Mouse (Mus musculus) CH12.LX (cell line): ENCODE results near the gene Tpx2. TPM values are rescaled to one million over a fixed set of nuclear protein-coding genes. Genes with fewer than 3 reads are reported as not detected.
A peak's percentile ranks its signal among the peaks of the same experiment; 100 is the strongest.

ENCODE experiments used
- DNase-seq: peaks from one replicate; pipeline ENCODE4 v3.0.0-alpha.2; 2013; ENCODE audit errors: extremely low read depth
- H3K27ac ChIP-seq: 2 replicates; pipeline ENCODE4 v1.5.1; 2012; ENCODE audit warnings: low read depth, mild to moderate bottlenecking, control low read depth, moderate library complexity; ENCODE audit not compliant: insufficient read depth
- H3K27me3 ChIP-seq: replicated peaks from 2 replicates; pipeline ENCODE3; 2012; ENCODE audit warnings: inconsistent platforms
- H3K36me3 ChIP-seq, 2 experiments: replicated peaks in 1 of 2; 2 replicates each; pipeline versions ENCODE3 to v1.6.1; 2012; ENCODE audit warnings: inconsistent platforms in 1 of 2, low read length in 1 of 2, mild to moderate bottlenecking in 1 of 2, mixed read lengths in 1 of 2, moderate library complexity in 1 of 2; ENCODE audit not compliant: control insufficient read depth in 1 of 2, insufficient read depth in 1 of 2
- H3K4me1 ChIP-seq, 2 experiments: 2 replicates each; pipeline ENCODE4 v1.6.1; 2012; ENCODE audit warnings: inconsistent platforms in 1 of 2, moderate library complexity in 1 of 2; ENCODE audit not compliant: insufficient read depth in 2 of 2, control insufficient read depth in 1 of 2
- H3K4me2 ChIP-seq: 2 replicates; pipeline ENCODE4 v1.6.1; 2012; ENCODE audit warnings: low read depth, mild to moderate bottlenecking, control low read depth; ENCODE audit not compliant: poor library complexity, insufficient read depth, severe bottlenecking
- H3K4me3 ChIP-seq, 3 experiments: fragments of 150-350 bp in 1 of 3; sonication (generic) in 1 of 3; replicated peaks in 1 of 3; 2 replicates each; pipeline versions ENCODE3 to v1.5.1; 2011 to 2012; ENCODE audit warnings: low read depth in 2 of 3, low read length in 2 of 3, mild to moderate bottlenecking in 2 of 3, moderate library complexity in 2 of 3, control low read depth in 1 of 3, improper control_type of control experiment in 1 of 3, inconsistent platforms in 1 of 3, mixed read lengths in 1 of 3; ENCODE audit not compliant: poor library complexity in 1 of 3
- H3K79me2 ChIP-seq: replicated peaks from 2 replicates; pipeline ENCODE4 v1.6.1; 2012; ENCODE audit warnings: mild to moderate bottlenecking, moderate library complexity; ENCODE audit not compliant: control insufficient read depth, poor library complexity, insufficient read depth, severe bottlenecking; ENCODE audit errors: extremely low read depth
- H3K9ac ChIP-seq: 2 replicates; pipeline ENCODE4 v1.6.1; 2012; ENCODE audit warnings: low read depth, mild to moderate bottlenecking, control low read depth, moderate library complexity; ENCODE audit not compliant: insufficient read depth
- H3K9me3 ChIP-seq: replicated peaks from 2 replicates; pipeline ENCODE3; 2012; ENCODE audit warnings: low read length, inconsistent platforms, mixed read lengths
- BHLHE40 ChIP-seq: IDR thresholded peaks from 2 replicates; pipeline ENCODE4 v1.6.1; 2011; ENCODE audit warnings: mild to moderate bottlenecking, low read depth, low read length, improper control_type of control experiment
- CHD1 ChIP-seq: IDR thresholded peaks from 2 replicates; pipeline ENCODE4 v1.6.1; 2012; ENCODE audit warnings: low read depth, low read length, improper control_type of control experiment, inconsistent platforms
- CHD2 ChIP-seq: IDR thresholded peaks from 2 replicates; pipeline ENCODE4 v1.6.1; 2011; ENCODE audit warnings: low read length, improper control_type of control experiment
- CTCF ChIP-seq, 2 experiments: IDR thresholded peaks in 1 of 2; conservative IDR thresholded peaks in 1 of 2; 2 replicates each; pipeline ENCODE4 v1.5.1; 2011 to 2012; ENCODE audit warnings: low read depth in 2 of 2, low read length in 2 of 2, improper control_type of control experiment in 1 of 2, inconsistent platforms in 1 of 2, mild to moderate bottlenecking in 1 of 2, moderate library complexity in 1 of 2
- E2F4 ChIP-seq: IDR thresholded peaks from 2 replicates; pipeline ENCODE4 v1.6.1; 2011; ENCODE audit warnings: low read depth, low read length, improper control_type of control experiment; ENCODE audit not compliant: insufficient replicate concordance
- ELF1 ChIP-seq: IDR thresholded peaks from 2 replicates; pipeline ENCODE4 v1.6.1; 2014; ENCODE audit warnings: low read depth, mild to moderate bottlenecking, inconsistent platforms, low read length, improper control_type of control experiment
- EP300 ChIP-seq: IDR thresholded peaks from 2 replicates; pipeline ENCODE4 v1.6.1; 2011; ENCODE audit warnings: low read length, improper control_type of control experiment
- ETS1 ChIP-seq: conservative IDR thresholded peaks from 2 replicates; pipeline ENCODE4 v1.6.1; 2012; ENCODE audit warnings: low read depth, mild to moderate bottlenecking, inconsistent platforms, low read length, improper control_type of control experiment, moderate library complexity
- GABPA ChIP-seq: IDR thresholded peaks from 2 replicates; pipeline ENCODE4 v1.6.1; 2012; ENCODE audit warnings: low read depth, low read length, improper control_type of control experiment, inconsistent platforms; ENCODE audit not compliant: insufficient replicate concordance
- HCFC1 ChIP-seq: IDR thresholded peaks from 2 replicates; pipeline ENCODE4 v1.6.1; 2012; ENCODE audit warnings: low read depth, mild to moderate bottlenecking, inconsistent platforms, low read length, improper control_type of control experiment
- IRF4 ChIP-seq: IDR thresholded peaks from 2 replicates; pipeline ENCODE4 v1.6.1; 2014; ENCODE audit warnings: low read depth, mild to moderate bottlenecking, inconsistent platforms, low read length, improper control_type of control experiment
- JUN ChIP-seq: IDR thresholded peaks from 2 replicates; pipeline ENCODE4 v1.6.1; 2011; ENCODE audit warnings: low read depth, mild to moderate bottlenecking, low read length, improper control_type of control experiment, moderate library complexity; ENCODE audit not compliant: insufficient read depth
- JUND ChIP-seq: conservative IDR thresholded peaks from 2 replicates; pipeline ENCODE4 v1.6.1; 2011; ENCODE audit warnings: low read depth, low read length, improper control_type of control experiment
- KAT2A ChIP-seq: IDR thresholded peaks from 2 replicates; pipeline ENCODE4 v1.6.1; 2012; ENCODE audit warnings: low read length, improper control_type of control experiment, inconsistent platforms; ENCODE audit not compliant: insufficient replicate concordance
- MAFK ChIP-seq: IDR thresholded peaks from 2 replicates; pipeline ENCODE4 v1.6.1; 2011; ENCODE audit warnings: low read length, improper control_type of control experiment; ENCODE audit not compliant: insufficient replicate concordance
- MAX ChIP-seq: IDR thresholded peaks from 2 replicates; pipeline ENCODE4 v1.6.1; 2011; ENCODE audit warnings: low read length, improper control_type of control experiment
- MAZ ChIP-seq: IDR thresholded peaks from 2 replicates; pipeline ENCODE4 v1.6.1; 2012; ENCODE audit warnings: low read depth, mild to moderate bottlenecking, inconsistent platforms, low read length, improper control_type of control experiment, moderate library complexity
- MEF2A ChIP-seq: IDR thresholded peaks from 2 replicates; pipeline ENCODE4 v1.6.1; 2014; ENCODE audit warnings: low read depth, mild to moderate bottlenecking, inconsistent platforms, low read length, improper control_type of control experiment, borderline replicate concordance
- MXI1 ChIP-seq: IDR thresholded peaks from 2 replicates; pipeline ENCODE4 v1.6.1; 2011; ENCODE audit warnings: mild to moderate bottlenecking, low read depth, low read length, improper control_type of control experiment
- MYC ChIP-seq: IDR thresholded peaks from 2 replicates; pipeline ENCODE4 v1.6.1; 2011; ENCODE audit warnings: low read depth, mild to moderate bottlenecking, improper control_type of control experiment, low read length
- NELFE ChIP-seq: IDR thresholded peaks from 2 replicates; pipeline ENCODE4 v1.6.1; 2011; ENCODE audit warnings: low read depth, low read length, improper control_type of control experiment
- NRF1 ChIP-seq: IDR thresholded peaks from 2 replicates; pipeline ENCODE4 v1.6.1; 2014; ENCODE audit warnings: low read depth, mild to moderate bottlenecking, inconsistent platforms, low read length, improper control_type of control experiment, moderate library complexity
- PAX5 ChIP-seq: IDR thresholded peaks from 2 replicates; pipeline ENCODE4 v1.6.1; 2012; ENCODE audit warnings: low read length, inconsistent platforms, mixed read lengths
- POLR2A ChIP-seq: IDR thresholded peaks from 2 replicates; pipeline ENCODE4 v1.6.1; 2011; ENCODE audit warnings: low read depth, mild to moderate bottlenecking, improper control_type of control experiment, low read length
- POLR2AphosphoS2 ChIP-seq: IDR thresholded peaks from 2 replicates; pipeline ENCODE4 v1.6.1; 2011; ENCODE audit warnings: low read depth, low read length, improper control_type of control experiment
- RAD21 ChIP-seq: IDR thresholded peaks from 2 replicates; pipeline ENCODE4 v1.6.1; 2011; ENCODE audit warnings: low read depth, mild to moderate bottlenecking, low read length, improper control_type of control experiment, moderate library complexity
- RCOR1 ChIP-seq: conservative IDR thresholded peaks from 2 replicates; pipeline ENCODE4 v1.6.1; 2012; ENCODE audit warnings: low read depth, mild to moderate bottlenecking, inconsistent platforms, low read length, improper control_type of control experiment
- SIN3A ChIP-seq: IDR thresholded peaks from 2 replicates; pipeline ENCODE4 v1.6.1; 2012; ENCODE audit warnings: low read length, improper control_type of control experiment, inconsistent platforms
- SMC3 ChIP-seq: IDR thresholded peaks from 2 replicates; pipeline ENCODE4 v1.6.1; 2011; ENCODE audit warnings: low read depth, low read length, improper control_type of control experiment
- TBP ChIP-seq: conservative IDR thresholded peaks from 2 replicates; pipeline ENCODE4 v1.6.1; 2011; ENCODE audit warnings: low read depth, low read length, improper control_type of control experiment
- TCF12 ChIP-seq: IDR thresholded peaks from 2 replicates; pipeline ENCODE4 v1.6.1; 2014; ENCODE audit warnings: low read depth, mild to moderate bottlenecking, inconsistent platforms, low read length, improper control_type of control experiment
- UBTF ChIP-seq: IDR thresholded peaks from 2 replicates; pipeline ENCODE4 v1.6.1; 2012; ENCODE audit warnings: low read depth, mild to moderate bottlenecking, inconsistent platforms, low read length, improper control_type of control experiment, moderate library complexity
- USF1 ChIP-seq: IDR thresholded peaks from 2 replicates; pipeline ENCODE4 v1.6.1; 2014; ENCODE audit warnings: low read depth, mild to moderate bottlenecking, inconsistent platforms, low read length, improper control_type of control experiment
- USF2 ChIP-seq: conservative IDR thresholded peaks from 2 replicates; pipeline ENCODE4 v1.6.1; 2011; ENCODE audit warnings: low read depth, low read length, improper control_type of control experiment
- ZC3H11A ChIP-seq: IDR thresholded peaks from 2 replicates; pipeline ENCODE4 v1.6.1; 2012; ENCODE audit warnings: low read depth, mild to moderate bottlenecking, inconsistent platforms, low read length, improper control_type of control experiment
- ZKSCAN1 ChIP-seq: IDR thresholded peaks from 2 replicates; pipeline ENCODE4 v1.6.1; 2012; ENCODE audit warnings: low read depth, inconsistent platforms, low read length, improper control_type of control experiment, borderline replicate concordance
- ZMIZ1 ChIP-seq: IDR thresholded peaks from 2 replicates; pipeline ENCODE4 v1.6.1; 2012; ENCODE audit warnings: low read depth, mild to moderate bottlenecking, inconsistent platforms, low read length, improper control_type of control experiment
- ZNF384 ChIP-seq: IDR thresholded peaks from 2 replicates; pipeline ENCODE4 v1.6.1; 2012; ENCODE audit warnings: low read depth, low read length, improper control_type of control experiment, inconsistent platforms
- dilution Hi-C: fragments of 300-500 bp; cut with MboI; formaldehyde crosslinking; loops from 2 replicates; pipeline ENCODE4 v1.14.3; 2020; ENCODE audit warnings: low sequenced_read_pairs; ENCODE audit not compliant: extremely low pct_unique_long_range_greater_than_20kb, extremely low pct_ligation_motif_present
- in situ Hi-C: fragments of 300-500 bp; cut with MboI; formaldehyde crosslinking; loops from 3 replicates; pipeline ENCODE4 v1.14.3; 2019; ENCODE audit warnings: low sequenced_read_pairs, low pct_ligation_motif_present, low pct_unique_long_range_greater_than_20kb, mixed read lengths
- polyA plus RNA-seq: library from polyadenylated mRNA; unstranded; fragments of >175 nt; gene quantifications from 2 replicates; pipeline ENCODE4 v1.2.1, GENCODE M21; 2012; ENCODE audit warnings: low read depth; ENCODE audit not compliant: insufficient read length
- total RNA-seq, 2 experiments: library from RNA; depleted of rRNA; stranded (reverse); fragments of 300-350 nt in 1 of 2; fragments of >200 nt in 1 of 2; gene quantifications; 2 replicates each; pipeline ENCODE4 v1.2.3; 2012 to 2014

The Tpx2 gene
- total RNA-seq (2012; rRNA removed), result 66.1 and 70.9 TPM in 2 replicates
- total RNA-seq (2014; rRNA removed), result 98.0 and 105 TPM in 2 replicates
- 123 and 127 TPM in 2 replicates for polyA plus RNA-seq

- in situ Hi-C loops (no loop called here), dilution Hi-C loops (no loop called here)
- H3K27me3 ChIP-seq, result no peaks in the 10 kb centered on the region
- H3K9ac ChIP-seq, result peak within 1 kb of the TSS; percentile 94
- H3K4me2 ChIP-seq, result peak within 1 kb of the TSS; percentile 63
- peak; percentile 73; the same call in 1 of the 2 replicates for TF ChIP-seq POLR2AphosphoS2
- no peak for TF ChIP-seq MAX
- TF ChIP-seq TBP, result 0 out of 2 replicates have a peak, but pooled peaks have one; percentile 56
- no peak; the same call in 1 of the 2 replicates for TF ChIP-seq GABPA
- TF ChIP-seq MYC, result peak; percentile 91
- TF ChIP-seq CTCF (conservative IDR thresholded peaks at IDR 0.05 in 1 of 2, IDR thresholded peaks at IDR 0.05 in 1 of 2; ENCODE audit: low read depth in 2 of 2, low read length in 2 of 2), result peak in 1 of 2 experiments; percentile 22; a peak in 1 of 4 replicates
- 0 out of 2 replicates have a peak, but pooled peaks have one; percentile 26 for TF ChIP-seq RCOR1
- peak; percentile 86 for TF ChIP-seq ELF1
- no peak for TF ChIP-seq JUN
- peak; percentile 89 for TF ChIP-seq POLR2A
- TF ChIP-seq TCF12, result peak; percentile 71
- peak; percentile 90; the same call in 1 of the 2 replicates for TF ChIP-seq E2F4
- TF ChIP-seq CHD2, result peak; percentile 84
- peak; percentile 35; the same call in 1 of the 2 replicates for TF ChIP-seq NRF1
- no peak for TF ChIP-seq MAFK
- TF ChIP-seq ETS1, result no peak
- TF ChIP-seq CHD1, result no peak
- no peak for TF ChIP-seq USF1
- TF ChIP-seq ZKSCAN1, result no peak
- peak; percentile 95 for TF ChIP-seq HCFC1
- TF ChIP-seq USF2, result no peak
- TF ChIP-seq MAZ, result peak; percentile 57; the same call in 1 of the 2 replicates
- TF ChIP-seq NELFE, result peak; percentile 80
- no peak for TF ChIP-seq SMC3
- TF ChIP-seq EP300, result no peak
- TF ChIP-seq JUND, result no peak
- TF ChIP-seq MXI1, result peak; percentile 94
- peak; percentile 84; the same call in 1 of the 2 replicates for TF ChIP-seq ZMIZ1
- no peak for TF ChIP-seq ZNF384
- no peak for TF ChIP-seq BHLHE40
- TF ChIP-seq ZC3H11A, result no peak
- peak; percentile 77 for TF ChIP-seq IRF4
- no peak for TF ChIP-seq RAD21
- TF ChIP-seq SIN3A, result peak; percentile 98
- TF ChIP-seq PAX5, result no peak
- peak; percentile 85; the same call in 1 of the 2 replicates for TF ChIP-seq KAT2A
- 0 out of 2 replicates have a peak, but pooled peaks have one; percentile 22 for TF ChIP-seq MEF2A
- no peak for TF ChIP-seq UBTF
- H3K4me3 ChIP-seq, result peak within 1 kb of the TSS; percentile 89 to 94 (median 92)
- H3K9me3 ChIP-seq, result no peaks in the 10 kb centered on the region
- peak within 1 kb of the TSS; percentile 36; the same call in 1 of the 2 replicates for H3K27ac ChIP-seq
- H3K36me3 ChIP-seq, result peaks cover 9 to 25% of the 10 kb centered on the region in 2 experiments
- peak; percentile 99 for DNase-seq
- H3K79me2 ChIP-seq, result peaks cover 45% of the 10 kb centered on the region
- H3K4me1 ChIP-seq, result peaks cover 5 to 28% of the 10 kb centered on the region in 2 experiments; a peak in 3 of 4 replicates
Measured at GRCm38 (mm10) chr2:152847815-152848302, at the start of gene Tpx2. Tpx2 (plus strand) TSS chr2:152847964.
